Mouse (Mus musculus) layer of hippocampus, postnatal 36 days (tissue): ENCODE measurements around the gene Nosip. TPM values are rescaled to one million over a fixed set of nuclear protein-coding genes. Genes with fewer than 3 reads are reported as not detected.
"Not testable (repeated sequence)": the region's sequence is repeated elsewhere in the genome, so short reads cannot be mapped to it uniquely, and the experiment has no call there.

ENCODE experiments used
- DNase-seq, 2 experiments: peaks; one replicate each; pipeline ENCODE4 v3.0.0; 2022
- total RNA-seq, 2 experiments: library from RNA; stranded (reverse); gene quantifications; 2 replicates each; pipeline ENCODE4 v1.2.3; 2021

Gene Nosip
- total RNA-seq, result 10 to 100 TPM; 51.0 to 51.3 TPM

DNA sequence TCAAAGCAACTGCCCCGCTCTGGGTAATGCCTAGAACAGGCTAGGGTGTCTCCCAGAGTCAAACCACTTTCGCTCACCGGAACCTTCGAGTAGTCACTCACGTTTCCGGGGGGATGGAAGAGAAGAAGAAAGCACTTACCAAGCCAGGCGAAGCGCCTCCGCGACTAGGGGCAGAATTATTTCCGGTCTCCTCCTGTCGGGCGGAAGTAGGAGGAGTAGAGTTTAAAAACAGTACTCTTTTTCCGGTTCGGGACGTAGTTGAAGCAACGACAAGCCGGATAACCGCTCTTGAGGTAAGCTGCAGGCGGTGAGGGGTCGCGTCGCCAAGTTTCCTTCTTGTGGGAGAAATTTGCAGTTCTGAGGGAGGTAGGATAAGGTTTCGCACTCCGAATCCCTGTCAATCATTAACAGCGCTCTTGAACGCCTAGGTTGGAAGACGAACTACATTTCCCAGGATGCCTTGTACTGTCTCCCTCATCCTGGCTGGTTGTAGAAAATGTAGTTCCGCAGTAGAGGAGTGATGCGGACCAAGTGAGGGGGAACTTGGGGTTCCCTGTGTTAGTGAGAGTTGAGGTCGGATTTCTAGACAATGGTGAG lies at the start of gene Nosip, which contains the start of gene Prrg2:
Nosip (plus strand) TSS at position 191 of the 597 bp plus-strand sequence.
Prrg2 (minus strand) TSS at position 439 of the 597 bp plus-strand sequence.
- DNase-seq, result peak; percentile 93 to 94

GRCm38 (mm10) chr7:45012824-45013223 lies 49.4 kb upstream of the Nosip start:
- DNase-seq, result no peak

DNA sequence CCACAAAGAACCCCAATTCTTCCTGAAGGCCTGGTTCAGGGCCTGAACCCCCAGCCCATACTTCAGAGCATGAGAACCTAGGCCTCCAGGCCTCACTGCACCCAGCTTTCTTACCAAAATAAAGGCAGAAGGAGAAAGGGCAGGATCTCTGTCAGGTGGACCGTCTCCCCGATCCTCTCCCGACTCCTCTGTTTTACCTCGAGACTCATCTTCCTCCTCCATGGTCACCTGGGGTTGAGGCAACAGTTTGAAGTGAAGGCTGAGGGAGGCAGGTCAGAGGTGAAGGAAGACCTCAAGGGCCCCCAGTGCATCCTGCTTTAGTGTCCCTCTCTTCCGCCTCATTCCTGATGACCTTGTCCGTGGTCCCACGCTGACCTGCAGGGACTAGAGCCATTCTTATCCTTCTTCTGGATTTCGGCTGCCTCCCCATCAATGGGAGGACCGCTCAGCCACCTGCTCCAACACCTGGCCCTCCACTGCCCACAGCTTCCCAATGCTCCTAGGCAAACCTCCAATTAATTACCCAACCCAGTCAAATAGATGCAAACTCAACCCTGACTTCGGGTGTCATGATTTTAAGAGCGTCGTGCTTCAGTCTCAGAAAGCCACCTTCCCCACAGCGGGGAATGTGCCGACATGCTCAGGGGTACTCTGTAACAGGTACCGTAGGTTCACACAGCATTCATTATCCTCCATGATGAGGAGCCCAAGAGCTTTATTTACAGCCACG lies 48.7 kb upstream of the Nosip start:
- DNase-seq, result no peak

GRCm38 (mm10) chr7:45014096-45014451 lies 48.2 kb upstream of the Nosip start:
- DNase-seq, result no peak

GRCm38 (mm10) chr7:45015344-45015956 lies 46.8 kb upstream of the Nosip start:
- DNase-seq, result no peak

- DNase-seq, result peak; percentile 99 to 100
Observed at GRCm38 (mm10) chr7:45015957-45016612, 46.1 kb upstream of the Nosip start, which contains the start of gene Scaf1. Gene Scaf1, minus strand, starts transcription at chr7:45016363.

DNA sequence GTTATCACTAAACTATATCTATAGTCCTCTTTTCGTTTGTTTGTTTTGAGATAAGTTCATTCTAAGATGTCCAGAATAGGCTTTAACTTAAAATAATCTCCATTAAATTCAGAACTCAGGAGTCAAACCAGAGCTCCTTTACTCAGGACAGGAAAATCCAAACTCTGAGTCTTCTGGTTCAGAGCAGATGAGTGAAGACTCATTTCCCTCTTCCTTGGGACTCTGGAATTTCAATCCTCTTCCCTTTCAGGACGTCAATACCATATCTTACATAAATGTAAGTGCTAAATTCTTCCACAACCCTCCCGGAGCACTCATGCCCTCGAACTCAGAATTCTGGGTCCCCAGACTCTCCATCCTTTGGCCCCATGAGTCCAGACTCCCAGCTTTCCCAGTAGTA lies 45.5 kb upstream of the Nosip start:
- no peak for DNase-seq

DNA sequence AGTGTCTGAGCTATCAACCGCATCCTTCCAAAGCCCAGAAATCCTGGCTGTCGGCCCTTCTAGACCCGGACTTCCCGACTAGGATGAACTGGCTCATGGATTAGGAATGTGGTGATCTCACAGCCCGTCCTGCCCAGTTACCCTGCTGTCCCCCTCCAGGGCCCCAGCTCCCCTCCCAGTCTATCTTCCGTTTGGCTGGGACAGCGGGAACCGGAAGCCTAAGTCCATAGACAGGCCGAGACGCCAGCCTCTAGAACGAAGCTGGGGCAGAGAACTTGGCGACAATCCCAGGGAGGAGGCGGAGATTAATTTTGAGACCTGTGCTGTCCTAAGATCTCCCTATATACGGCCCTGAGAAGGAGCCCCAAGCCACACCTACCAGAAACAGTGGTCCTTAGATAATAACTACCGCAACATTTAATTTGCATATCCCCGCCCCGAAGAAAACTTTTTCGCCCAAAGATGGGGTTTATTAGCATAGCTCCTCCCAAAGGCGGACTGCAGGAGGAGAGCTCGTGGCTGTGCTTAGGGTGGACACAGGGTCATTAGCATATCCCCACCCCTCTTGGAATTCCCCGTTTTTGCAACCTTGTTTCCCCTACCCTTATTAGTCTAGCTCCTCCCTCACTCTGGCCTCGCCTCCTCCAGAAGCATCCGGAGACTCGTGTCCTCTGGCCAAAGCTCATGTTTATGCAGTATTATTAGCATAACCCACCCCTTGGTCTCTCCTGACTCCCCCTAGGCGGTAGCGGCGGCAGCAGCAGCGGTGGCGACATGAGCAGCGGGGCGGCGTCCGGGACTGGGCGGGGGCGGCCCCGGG lies 44.8 kb upstream of the Nosip start, which contains the start of gene Rras:
Rras (plus strand) TSS at position 720 of the 820 bp plus-strand sequence.
- DNase-seq, result peak; percentile 80 to 82

GRCm38 (mm10) chr7:45019031-45019571 lies 43.1 kb upstream of the Nosip start:
- no peak for DNase-seq

GRCm38 (mm10) chr7:45020225-45020624 lies 42.0 kb upstream of the Nosip start:
- DNase-seq, result no peak

DNA sequence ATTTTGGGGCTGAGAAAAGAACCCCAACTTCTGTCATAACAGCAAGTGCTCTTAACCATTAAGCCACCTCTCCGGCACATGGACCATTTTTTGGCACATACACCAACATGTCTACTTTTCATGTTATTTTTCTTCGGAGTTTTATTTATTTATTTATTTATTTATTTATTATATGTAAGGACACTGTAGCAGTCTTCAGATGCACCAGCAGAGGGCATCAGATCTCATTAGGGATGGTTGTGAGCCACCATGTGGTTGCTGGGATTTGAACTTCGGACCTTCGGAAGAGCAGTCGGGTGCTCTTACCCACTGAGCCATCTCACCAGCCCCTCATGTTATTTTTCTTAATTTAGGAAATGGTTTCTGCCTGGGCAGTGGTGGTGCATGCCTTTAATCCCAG lies 38.5 kb upstream of the Nosip start:
- not testable (repeated sequence) for DNase-seq

- DNase-seq, result no peak
Observed at GRCm38 (mm10) chr7:45024281-45025248, 37.7 kb upstream of the Nosip start.

DNA sequence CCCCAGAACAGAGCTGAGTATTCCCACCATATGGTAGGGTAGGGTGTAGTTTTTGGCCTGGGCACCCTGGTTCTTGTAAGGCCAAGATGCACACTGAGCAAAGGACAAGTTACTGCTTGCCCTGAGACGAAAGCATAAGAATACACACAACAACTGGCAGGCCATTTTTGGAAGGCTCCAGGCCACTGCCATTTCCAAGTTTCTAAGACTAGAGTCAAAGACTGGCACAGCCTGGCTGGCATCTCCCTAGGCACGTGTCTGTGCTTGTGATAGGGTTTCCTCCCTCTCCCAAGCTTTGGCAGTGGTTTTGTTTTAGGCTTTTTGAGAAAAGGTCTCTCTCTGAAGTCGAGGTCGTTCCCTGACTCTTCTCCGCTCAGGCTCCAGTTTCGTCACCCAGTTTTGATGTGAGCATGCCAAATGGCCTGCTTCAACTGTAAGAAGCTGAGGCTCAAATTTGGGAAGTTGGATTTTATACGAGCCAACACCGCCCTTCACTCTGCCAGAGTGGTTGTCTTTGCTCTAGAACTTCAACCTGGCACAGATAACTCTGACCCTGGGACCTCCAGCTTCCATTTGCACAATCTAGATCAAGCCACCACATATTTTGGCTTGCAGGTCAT lies 36.5 kb upstream of the Nosip start:
- no peak for DNase-seq

- DNase-seq, result no peak
Observed at GRCm38 (mm10) chr7:45026256-45026655, 36.0 kb upstream of the Nosip start.

- DNase-seq, result no peak
Observed at GRCm38 (mm10) chr7:45027761-45028160, 34.5 kb upstream of the Nosip start.

GRCm38 (mm10) chr7:45028351-45028750 lies 33.9 kb upstream of the Nosip start:
- no peak for DNase-seq

DNA sequence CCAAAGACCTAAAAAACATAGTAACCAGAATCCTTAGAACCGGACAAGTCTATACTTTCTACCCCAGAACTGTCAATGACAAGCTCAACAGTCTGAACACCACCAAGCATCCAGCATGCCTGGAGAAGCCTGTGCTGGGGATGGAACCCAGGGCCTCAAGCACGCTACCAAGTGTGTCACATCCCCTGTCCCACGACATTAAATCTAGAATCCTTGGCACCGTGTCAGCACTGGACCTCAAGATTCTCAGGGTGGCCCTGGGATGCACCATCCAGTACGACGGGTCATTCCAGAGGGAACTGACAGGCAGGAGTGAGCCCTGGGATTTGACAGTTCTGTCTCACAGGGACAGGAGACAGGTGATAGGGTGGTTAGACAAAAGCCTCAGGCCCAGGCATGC lies 32.2 kb upstream of the Nosip start:
- DNase-seq, result no peak

DNA sequence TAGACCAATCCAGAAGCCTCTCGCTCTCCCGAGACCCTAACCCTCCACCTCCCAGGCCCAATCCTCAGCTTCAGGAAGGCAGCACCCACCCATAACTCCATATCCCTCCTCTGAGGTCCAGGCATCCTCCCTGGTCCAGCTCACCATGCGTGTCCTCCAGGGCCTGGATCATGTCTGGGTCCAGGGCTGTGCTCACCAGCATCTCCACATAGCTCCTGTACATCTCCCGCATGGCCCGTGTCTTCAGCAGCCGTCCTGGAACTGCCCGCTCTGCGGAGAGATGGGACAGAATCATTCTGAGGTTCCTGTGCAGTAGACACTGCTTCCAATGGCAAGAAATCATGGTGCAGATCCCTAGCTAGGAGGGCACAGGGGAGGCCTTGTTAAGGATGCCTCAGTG lies 31.4 kb upstream of the Nosip start:
- no peak for DNase-seq

- DNase-seq, result no peak
Observed at GRCm38 (mm10) chr7:45033722-45034359, 28.4 kb upstream of the Nosip start.

GRCm38 (mm10) chr7:45035631-45036030 lies 26.6 kb upstream of the Nosip start:
- no peak for DNase-seq
